Mouse (Mus musculus) limb, embryonic 12.5 days (tissue): ENCODE measurements around the gene Olfr577. TPM values are rescaled to one million over a fixed set of nuclear protein-coding genes. Genes with fewer than 3 reads are reported as not detected.

Experiments
- ATAC-seq: fragments of 200-750 bp; cut with Nextera tagmentation; 2 replicates; pipeline ENCODE4 v1.8.0; 2017; ENCODE audit warnings: low read depth, moderate TSS enrichment; ENCODE audit not compliant: insufficient number of reproducible peaks, insufficient read depth, low FRiP score, low TSS enrichment
- H3K27ac ChIP-seq: fragments of 300-500 bp; sonication (generic); 2 replicates; pipeline ENCODE4 v1.5.1; 2016; ENCODE audit warnings: mild to moderate bottlenecking, moderate library complexity
- H3K27me3 ChIP-seq: fragments of 300-500 bp; sonication (generic); 2 replicates; pipeline ENCODE4 v1.6.1; 2016; ENCODE audit warnings: mild to moderate bottlenecking, moderate library complexity
- H3K36me3 ChIP-seq: fragments of 300-500 bp; sonication (generic); 2 replicates; pipeline ENCODE4 v1.6.1; 2016; ENCODE audit warnings: mild to moderate bottlenecking, moderate library complexity
- H3K4me1 ChIP-seq: fragments of 300-500 bp; sonication (generic); replicated peaks from 2 replicates; pipeline ENCODE4 v1.6.1; 2016
- H3K4me2 ChIP-seq: fragments of 300-500 bp; sonication (generic); 2 replicates; pipeline ENCODE4 v1.6.1; 2016; ENCODE audit warnings: mild to moderate bottlenecking, moderate library complexity
- H3K4me3 ChIP-seq: fragments of 300-500 bp; sonication (generic); replicated peaks from 2 replicates; pipeline ENCODE4 v1.5.1; 2016; ENCODE audit warnings: mild to moderate bottlenecking
- H3K9ac ChIP-seq: fragments of 300-500 bp; sonication (generic); replicated peaks from 2 replicates; pipeline ENCODE4 v1.6.1; 2016; ENCODE audit warnings: mild to moderate bottlenecking, moderate library complexity
- H3K9me3 ChIP-seq: fragments of 300-500 bp; sonication (generic); 2 replicates; pipeline ENCODE4 v1.6.1; 2016; ENCODE audit warnings: mild to moderate bottlenecking, moderate library complexity
- WGBS: fragments of 180-500 bp; shearing (Covaris S2); methylation state at CpG from one replicate; pipeline ENCODE4 v1.1.7; 2016; 5-methylcytosine and 5-hydroxymethylcytosine counted together
- polyA plus RNA-seq: library from polyadenylated mRNA; unstranded; fragments of >200 nt; fragmentation: Nextera tagmentation; extraction: Ambion mirVana; gene quantifications from 2 replicates; pipeline ENCODE4 v1.2.1, GENCODE M21; 2016

Olfr577 gene
- polyA plus RNA-seq = not detected in 2 replicates

- no peak within 1 kb of the TSS for H3K27ac ChIP-seq
- no peaks in the 10 kb centered on the region for H3K9me3 ChIP-seq
- no peak for ATAC-seq
- H3K9ac ChIP-seq = no peak within 1 kb of the TSS
- WGBS = 84% methylated on average over 2 of the region's 2 CpGs
- no peak within 1 kb of the TSS for H3K4me2 ChIP-seq
- no peaks in the 10 kb centered on the region for H3K36me3 ChIP-seq
- H3K4me3 ChIP-seq = no peak within 1 kb of the TSS
- no peaks in the 10 kb centered on the region for H3K27me3 ChIP-seq
- no peaks in the 10 kb centered on the region for H3K4me1 ChIP-seq
Observed at GRCm38 (mm10) chr7:102975843-102976242, at the start of gene Olfr577. Olfr577 (minus strand) TSS chr7:102975943.

DNA sequence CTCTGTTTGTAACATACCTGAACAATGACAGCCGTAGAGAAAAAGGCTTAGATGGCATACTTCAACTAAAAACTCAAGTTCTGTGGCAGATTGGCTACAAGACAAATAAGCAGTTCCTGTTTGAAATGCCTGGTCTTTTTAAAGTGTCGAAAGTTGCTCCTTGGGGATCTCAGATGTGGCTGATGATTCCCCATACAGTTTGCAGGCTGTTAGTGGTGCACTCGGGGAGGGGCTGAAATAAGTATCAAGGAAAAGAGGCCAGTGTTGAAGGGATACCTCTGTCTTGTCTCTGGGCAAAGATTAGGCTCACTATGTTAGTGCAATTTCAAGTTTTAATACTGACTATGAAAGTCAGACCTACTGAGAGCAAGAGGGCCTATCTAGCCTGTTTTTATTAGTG lies 13.5 kb upstream of the Olfr577 start, which contains the start of gene Olfr578:
Gene Olfr578, minus strand, starts transcription at position 101 of the 400 bp plus-strand sequence.
- H3K27me3 ChIP-seq = no peaks in the 10 kb centered on the region
- no peaks in the 10 kb centered on the region for H3K4me1 ChIP-seq
- H3K27ac ChIP-seq = no peak within 1 kb of the TSS
- no peaks in the 10 kb centered on the region for H3K9me3 ChIP-seq
- no peak for ATAC-seq
- 74% methylated on average over 3 of the region's 3 CpGs for WGBS
- H3K36me3 ChIP-seq = no peaks in the 10 kb centered on the region
- no peak within 1 kb of the TSS for H3K9ac ChIP-seq
- no peak within 1 kb of the TSS for H3K4me2 ChIP-seq
- H3K4me3 ChIP-seq = no peak within 1 kb of the TSS

DNA sequence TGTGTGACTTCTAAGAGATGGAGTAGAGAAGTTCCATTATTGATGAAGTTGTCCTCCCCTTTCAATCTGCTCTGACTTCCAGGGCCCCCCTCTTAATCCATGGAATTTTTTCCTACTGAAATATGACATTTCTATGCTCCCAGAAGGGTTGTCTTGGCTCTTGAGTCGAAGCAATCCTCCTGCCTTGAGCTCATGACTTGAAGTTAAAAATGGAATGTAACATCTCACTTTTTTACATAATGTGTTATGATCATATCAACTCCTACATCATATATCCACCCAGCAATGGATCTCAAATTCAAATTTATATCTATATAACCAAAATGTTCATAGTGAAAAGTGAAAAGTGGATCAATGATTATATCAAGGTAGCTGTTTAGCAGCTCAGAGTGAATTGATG lies 1.3 kb downstream of the Olfr577 start:
- Histone ChIP-seq H3K27ac (no peak overlapping the region), H3K36me3 (no peaks in the 10 kb centered on the region), H3K4me2 (no peak overlapping the region), H3K9ac (no peak overlapping the region), H3K4me3 (no peak overlapping the region), H3K4me1 (no peaks in the 10 kb centered on the region), H3K27me3 (no peaks in the 10 kb centered on the region), H3K9me3 (no peaks in the 10 kb centered on the region)
- no peak for ATAC-seq
- WGBS = 56% methylated on average over 1 of the region's 1 CpGs

GRCm38 (mm10) chr7:102962360-102962759 lies 13.4 kb downstream of the Olfr577 start, which contains the start of gene Olfr576:
Olfr576 (plus strand) TSS chr7:102962660.
- Histone ChIP-seq H3K4me2 (no peak within 1 kb of the TSS), H3K9ac (no peak within 1 kb of the TSS), H3K4me3 (no peak within 1 kb of the TSS), H3K27ac (no peak within 1 kb of the TSS), H3K9me3 (no peaks in the 10 kb centered on the region), H3K4me1 (no peaks in the 10 kb centered on the region), H3K27me3 (no peaks in the 10 kb centered on the region), H3K36me3 (no peaks in the 10 kb centered on the region)
- 59% methylated on average over 2 of the region's 2 CpGs for WGBS
- ATAC-seq = no peak

GRCm38 (mm10) chr7:102958593-102958992 lies 17.1 kb downstream of the Olfr577 start, which contains the start of gene Olfr575:
Olfr575 (minus strand) TSS chr7:102958775.
- Histone ChIP-seq H3K27me3 (no peaks in the 10 kb centered on the region), H3K4me3 (no peak within 1 kb of the TSS), H3K9me3 (no peaks in the 10 kb centered on the region), H3K27ac (no peak within 1 kb of the TSS), H3K9ac (no peak within 1 kb of the TSS), H3K36me3 (no peaks in the 10 kb centered on the region), H3K4me2 (no peak within 1 kb of the TSS), H3K4me1 (no peaks in the 10 kb centered on the region)
- ATAC-seq = no peak
- WGBS = 68% methylated on average over 1 of the region's 1 CpGs

GRCm38 (mm10) chr7:102958137-102958536 lies 17.6 kb downstream of the Olfr577 start:
- Histone ChIP-seq H3K9me3 (no peaks in the 10 kb centered on the region), H3K4me1 (no peaks in the 10 kb centered on the region), H3K9ac (no peak overlapping the region), H3K27me3 (no peaks in the 10 kb centered on the region), H3K4me3 (no peak overlapping the region), H3K27ac (no peak overlapping the region), H3K36me3 (no peaks in the 10 kb centered on the region), H3K4me2 (no peak overlapping the region)
- WGBS = 75% methylated on average over 3 of the region's 3 CpGs
- ATAC-seq = no peak

GRCm38 (mm10) chr7:102950732-102951131 lies 25.0 kb downstream of the Olfr577 start:
- Histone ChIP-seq H3K36me3 (no peaks in the 10 kb centered on the region), H3K4me3 (no peak overlapping the region), H3K27me3 (no peaks in the 10 kb centered on the region), H3K27ac (no peak overlapping the region), H3K9me3 (no peaks in the 10 kb centered on the region), H3K4me2 (no peak overlapping the region), H3K9ac (no peak overlapping the region), H3K4me1 (no peaks in the 10 kb centered on the region)
- WGBS = 66% methylated on average over 1 of the region's 1 CpGs
- no peak for ATAC-seq

DNA sequence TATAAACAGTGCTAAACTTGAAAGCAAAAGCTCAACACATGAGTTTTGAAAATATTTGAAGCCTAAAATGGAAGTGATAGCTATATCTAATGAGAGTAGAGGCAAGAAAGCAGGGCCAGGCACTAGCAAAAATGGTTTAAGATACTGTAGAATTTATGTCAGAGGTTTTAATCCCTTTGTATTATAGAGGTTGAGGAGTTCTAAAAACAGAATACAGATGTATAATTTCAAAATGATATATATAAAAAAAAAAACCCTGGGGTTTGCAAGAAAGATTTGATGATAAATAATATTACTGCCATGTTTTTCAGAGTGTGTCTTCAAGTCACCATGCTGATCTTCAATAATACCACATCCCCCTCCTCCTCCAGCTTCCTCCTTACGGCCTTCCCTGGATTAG lies 27.6 kb downstream of the Olfr577 start, which contains the start of gene Olfr574:
Gene Olfr574, plus strand, starts transcription at position 301 of the 400 bp plus-strand sequence.
- no peak within 1 kb of the TSS for H3K9ac ChIP-seq
- WGBS = 81% methylated on average over 1 of the region's 1 CpGs
- no peak within 1 kb of the TSS for H3K4me3 ChIP-seq

DNA sequence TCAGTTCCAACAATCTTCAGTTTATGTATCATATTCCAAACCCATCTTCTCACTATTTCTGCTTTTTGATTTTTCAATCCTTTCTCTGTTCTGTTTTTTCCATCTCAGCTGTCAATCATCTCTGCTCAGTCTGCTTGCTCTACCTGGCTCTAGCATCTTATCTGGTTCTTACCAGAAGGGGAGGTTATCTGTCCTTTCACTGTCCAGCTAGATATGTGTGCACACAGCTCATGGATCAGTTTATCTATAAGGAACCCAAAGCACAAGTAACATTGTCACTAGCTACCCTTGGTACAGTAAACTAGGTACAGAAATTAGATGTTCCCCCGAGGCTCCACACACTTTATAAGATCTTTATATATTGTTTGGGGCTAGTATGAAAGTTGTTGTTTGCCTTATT lies 32.3 kb downstream of the Olfr577 start:
- Histone ChIP-seq H3K4me3 (no peak overlapping the region), H3K9ac (no peak overlapping the region), H3K9me3 (no peaks in the 10 kb centered on the region), H3K4me1 (no peaks in the 10 kb centered on the region), H3K27me3 (no peaks in the 10 kb centered on the region), H3K27ac (no peak overlapping the region), H3K4me2 (no peak overlapping the region), H3K36me3 (no peaks in the 10 kb centered on the region)
- no peak for ATAC-seq
- WGBS = 80% methylated on average over 1 of the region's 1 CpGs

More for the DNA sequence above, 27.6 kb downstream of the Olfr577 start, which contains the start of gene Olfr574:
- Histone ChIP-seq H3K27me3 (no peaks in the 10 kb centered on the region), H3K4me2 (no peak within 1 kb of the TSS), H3K27ac (no peak within 1 kb of the TSS), H3K4me1 (no peaks in the 10 kb centered on the region), H3K36me3 (no peaks in the 10 kb centered on the region), H3K9me3 (no peaks in the 10 kb centered on the region)
- no peak for ATAC-seq

- ATAC-seq = no peak
- H3K4me3 ChIP-seq = no peak within 1 kb of the TSS
- WGBS = 91% methylated on average over 2 of the region's 2 CpGs
Observed at GRCm38 (mm10) chr7:102942475-102942874, 33.3 kb downstream of the Olfr577 start, which contains the start of gene Olfr573-ps1. Olfr573-ps1 (minus strand) TSS chr7:102942575.

GRCm38 (mm10) chr7:102927105-102927504 lies 48.6 kb downstream of the Olfr577 start:
- H3K4me3 ChIP-seq = no peak overlapping the region
- ATAC-seq = no peak
- 87% methylated on average over 3 of the region's 3 CpGs for WGBS

More at GRCm38 (mm10) chr7:102942475-102942874, 33.3 kb downstream of the Olfr577 start, which contains the start of gene Olfr573-ps1:
- Histone ChIP-seq H3K9ac (no peak within 1 kb of the TSS), H3K4me1 (no peaks in the 10 kb centered on the region), H3K9me3 (no peaks in the 10 kb centered on the region), H3K27me3 (no peaks in the 10 kb centered on the region), H3K27ac (no peak within 1 kb of the TSS), H3K4me2 (no peak within 1 kb of the TSS), H3K36me3 (no peaks in the 10 kb centered on the region)

GRCm38 (mm10) chr7:102924109-102924508 lies 51.6 kb downstream of the Olfr577 start, which contains the start of gene Olfr572:
Olfr572 (plus strand) TSS chr7:102924409.
- 71% methylated on average over 1 of the region's 1 CpGs for WGBS

More at GRCm38 (mm10) chr7:102927105-102927504, 48.6 kb downstream of the Olfr577 start:
- Histone ChIP-seq H3K4me1 (no peaks in the 10 kb centered on the region), H3K36me3 (no peaks in the 10 kb centered on the region), H3K27me3 (no peaks in the 10 kb centered on the region), H3K27ac (no peak overlapping the region), H3K4me2 (no peak overlapping the region), H3K9ac (no peak overlapping the region), H3K9me3 (no peaks in the 10 kb centered on the region)

More at GRCm38 (mm10) chr7:102924109-102924508, 51.6 kb downstream of the Olfr577 start, which contains the start of gene Olfr572:
- no peak for ATAC-seq
- no peaks in the 10 kb centered on the region for H3K27me3 ChIP-seq
- no peak within 1 kb of the TSS for H3K4me2 ChIP-seq
- H3K4me1 ChIP-seq = no peaks in the 10 kb centered on the region
- no peak within 1 kb of the TSS for H3K27ac ChIP-seq
- no peak within 1 kb of the TSS for H3K4me3 ChIP-seq
- no peak within 1 kb of the TSS for H3K9ac ChIP-seq
- H3K36me3 ChIP-seq = no peaks in the 10 kb centered on the region
- no peaks in the 10 kb centered on the region for H3K9me3 ChIP-seq
